Mouse (Mus musculus) intestine, embryonic 16.5 days (tissue): ENCODE results near the gene Zfyve16. TPM values are rescaled to one million over a fixed set of nuclear protein-coding genes. Genes with fewer than 3 reads are reported as not detected.

Experiments used
- polyA plus RNA-seq: library from polyadenylated mRNA; unstranded; fragments of >200 nt; fragmentation: Nextera tagmentation; extraction: Ambion mirVana; gene quantifications from 2 replicates; pipeline ENCODE4 v1.2.1, GENCODE M21; 2015

Gene Zfyve16
- polyA plus RNA-seq, 1 experiment from 2014 or later = 5.5 TPM

Other genes starting within 250 kb of the Zfyve16 start
- 0.40 and 0.65 TPM in 2 replicates for gene Gm20379, start 224.9 kb downstream of the Zfyve16 start, polyA plus RNA-seq
- 15.8 and 17.8 TPM in 2 replicates for gene Dhfr, start 176.1 kb downstream of the Zfyve16 start, polyA plus RNA-seq
- gene Msh3, start 175.9 kb downstream of the Zfyve16 start, polyA plus RNA-seq = 16.4 and 17.1 TPM in 2 replicates
- gene Ankrd34b, start 105.0 kb downstream of the Zfyve16 start, polyA plus RNA-seq = 0.10 and 0.20 TPM in 2 replicates
- gene Fam151b, start 46.9 kb downstream of the Zfyve16 start, polyA plus RNA-seq = not detected in 2 replicates
- gene Spz1, start 45.3 kb upstream of the Zfyve16 start, polyA plus RNA-seq = not detected in 2 replicates
- gene Serinc5, start 80.2 kb upstream of the Zfyve16 start, polyA plus RNA-seq = 18.0 and 18.9 TPM in 2 replicates